Mouse (Mus musculus): ENCODE measurements around the gene Lcorl. TPM values are rescaled to one million over a fixed set of nuclear protein-coding genes. Genes with fewer than 3 reads are reported as not detected.

Lcorl gene
- total RNA-seq, 4 experiments from 2014 or later = 6.4 to 8.2 (median 6.9) TPM

Other genes with a start within 250 kb of the Lcorl start
- gene Fam184b, start 218.0 kb downstream of the Lcorl start, total RNA-seq (2022) = under 1 TPM in 2 of 4 experiments, not detected in 2; 0.06 to 0.09 TPM
- under 1 TPM; 0.06 to 0.63 (median 0.21) TPM for gene Ncapg, start 187.7 kb downstream of the Lcorl start, total RNA-seq (2022)